Comparison of ENCODE assay signal across 9 mouse cellular contexts in genomic region chr10:12736861-12737835, GRCm38 (mm10).
DNase-seq lines count a peak whose midpoint lies in the region; ATAC-seq and TF ChIP-seq lines count a peak whose summit lies in the region.
"Had no signal": no experiment of that assay in that cellular context is flagged by ENCODE, and none has a peak within 500 bp of the region (broad histone marks: within the 10 kb centered on the region; RNA-seq: fewer than 3 reads in every experiment).

No protein-coding gene starts in this region.

- TF ChIP-seq CTCF in kidney, postnatal 0 days (IDR thresholded peaks at IDR 0.05; ENCODE audit: low read depth), result no peak

- DNase-seq in limb, embryonic 10.5 days (ENCODE audit: low spot score), result no peak
- peak; percentile 88 for DNase-seq in kidney, postnatal 0 days (ENCODE audit: low spot score)
- DNase-seq in retina, postnatal 1 day, result peak; percentile 67
- DNase-seq in urinary bladder, postnatal 4 days (ENCODE audit: low spot score in 2 of 2), result no peak
- no peak for DNase-seq in forebrain, embryonic 14.5 days (ENCODE audit: low spot score)
- DNase-seq in cerebellum, adult 11-12 months, result no peak

- no peaks in the 10 kb centered on the region for H3K27me3 ChIP-seq in limb, embryonic 12.5 days
- no peaks in the 10 kb centered on the region for H3K27me3 ChIP-seq in limb, embryonic 10.5 days (ENCODE audit: low read depth, poor library complexity, severe bottlenecking)
- H3K27me3 ChIP-seq in heart, embryonic 12.5 days (replicated peaks), result no peaks in the 10 kb centered on the region
- H3K27me3 ChIP-seq in kidney, postnatal 0 days (ENCODE audit: insufficient read depth, low read length), result no peaks in the 10 kb centered on the region
- no peaks in the 10 kb centered on the region for H3K27me3 ChIP-seq in forebrain, embryonic 14.5 days (replicated peaks; ENCODE audit: control insufficient read depth, insufficient read depth, low read length)

- H3K27ac ChIP-seq in limb, embryonic 12.5 days, result 0 out of 2 replicates have a peak overlapping the region, but pooled peaks have one; percentile 20
- H3K27ac ChIP-seq in limb, embryonic 10.5 days, result no peak overlapping the region
- H3K27ac ChIP-seq in heart, embryonic 12.5 days (ENCODE audit: poor library complexity, severe bottlenecking), result peak overlapping the region; percentile 52; the same call in 1 of the 2 replicates
- H3K27ac ChIP-seq in kidney, postnatal 0 days, result peak overlapping the region; percentile 76
- no peak overlapping the region for H3K27ac ChIP-seq in forebrain, embryonic 14.5 days (ENCODE audit: low read depth, low read length)
- H3K27ac ChIP-seq: liver, embryonic 14.5 days had no signal

- H3K9ac ChIP-seq in limb, embryonic 12.5 days (replicated peaks), result no peak overlapping the region
- no peak overlapping the region for H3K9ac ChIP-seq in heart, embryonic 12.5 days
- no peak overlapping the region for H3K9ac ChIP-seq in kidney, postnatal 0 days (ENCODE audit: low read depth, low read length)
- H3K9ac ChIP-seq in forebrain, embryonic 14.5 days (ENCODE audit: low read length), result no peak overlapping the region
- H3K9ac ChIP-seq: liver, embryonic 14.5 days had no signal

- H3K36me3 ChIP-seq in limb, embryonic 12.5 days, result peaks cover 42% of the 10 kb centered on the region
- H3K36me3 ChIP-seq in limb, embryonic 10.5 days, result peaks cover 49% of the 10 kb centered on the region
- peaks cover 48% of the 10 kb centered on the region for H3K36me3 ChIP-seq in heart, embryonic 12.5 days
- peaks cover 19% of the 10 kb centered on the region; the same call in 1 of the 2 replicates for H3K36me3 ChIP-seq in kidney, postnatal 0 days (ENCODE audit: insufficient read depth, low read length)
- H3K36me3 ChIP-seq in forebrain, embryonic 14.5 days (ENCODE audit: control insufficient read depth, insufficient read depth, low read length), result no peaks in the 10 kb centered on the region

- no peak for ATAC-seq in limb, embryonic 12.5 days (ENCODE audit: insufficient number of reproducible peaks, insufficient read depth, low FRiP score, low TSS enrichment, low read depth)
- peak; percentile 36; the same call in 1 of the 2 replicates for ATAC-seq in heart, embryonic 12.5 days (ENCODE audit: insufficient number of reproducible peaks, low FRiP score)
- peak; percentile 80; the same call in 1 of the 2 replicates for ATAC-seq in kidney, postnatal 0 days (replicated peaks; ENCODE audit: low FRiP score, low read depth)
- ATAC-seq in forebrain, embryonic 14.5 days, result no peak

- H3K4me1 ChIP-seq in limb, embryonic 12.5 days (replicated peaks), result peaks cover 8% of the 10 kb centered on the region
- H3K4me1 ChIP-seq in limb, embryonic 10.5 days, result peaks cover 6% of the 10 kb centered on the region; the same call in 1 of the 2 replicates
- H3K4me1 ChIP-seq in heart, embryonic 12.5 days (replicated peaks), result peaks cover 20% of the 10 kb centered on the region
- peaks cover 16% of the 10 kb centered on the region; the same call in 1 of the 2 replicates for H3K4me1 ChIP-seq in kidney, postnatal 0 days (replicated peaks; ENCODE audit: insufficient read depth, low read length)
- H3K4me1 ChIP-seq in forebrain, embryonic 14.5 days (ENCODE audit: control insufficient read depth, insufficient read depth, low read length), result no peaks in the 10 kb centered on the region

- no peak overlapping the region for H3K4me2 ChIP-seq in limb, embryonic 12.5 days
- no peak overlapping the region for H3K4me2 ChIP-seq in heart, embryonic 12.5 days
- peak overlapping the region; percentile 23 for H3K4me2 ChIP-seq in kidney, postnatal 0 days (ENCODE audit: low read length)
- no peak overlapping the region for H3K4me2 ChIP-seq in forebrain, embryonic 14.5 days (ENCODE audit: low read length)

- WGBS in limb, embryonic 12.5 days, result 69% methylated on average over 18 of the region's 18 CpGs
- 86% methylated on average over 18 of the region's 18 CpGs for WGBS in limb, embryonic 10.5 days
- WGBS in heart, embryonic 12.5 days, result 78% methylated on average over 18 of the region's 18 CpGs
- 16% methylated on average over 18 of the region's 18 CpGs for WGBS in kidney, postnatal 0 days
- 65% methylated on average over 18 of the region's 18 CpGs for WGBS in forebrain, embryonic 14.5 days

- no peaks in the 10 kb centered on the region; the same call in 1 of the 2 replicates for H3K9me3 ChIP-seq in limb, embryonic 12.5 days
- H3K9me3 ChIP-seq in limb, embryonic 10.5 days (replicated peaks), result no peaks in the 10 kb centered on the region
- peaks cover 4% of the 10 kb centered on the region; the same call in 1 of the 2 replicates for H3K9me3 ChIP-seq in heart, embryonic 12.5 days (replicated peaks)
- H3K9me3 ChIP-seq in kidney, postnatal 0 days (replicated peaks; ENCODE audit: low read length), result no peaks in the 10 kb centered on the region
- H3K9me3 ChIP-seq in forebrain, embryonic 14.5 days (replicated peaks; ENCODE audit: control insufficient read depth, low read length), result no peaks in the 10 kb centered on the region

- no peak overlapping the region for H3K4me3 ChIP-seq in limb, embryonic 12.5 days (replicated peaks)
- H3K4me3 ChIP-seq in limb, embryonic 10.5 days, result no peak overlapping the region
- no peak overlapping the region for H3K4me3 ChIP-seq in heart, embryonic 12.5 days
- H3K4me3 ChIP-seq in kidney, postnatal 0 days (replicated peaks; ENCODE audit: low read depth, low read length), result no peak overlapping the region
- H3K4me3 ChIP-seq in forebrain, embryonic 14.5 days (ENCODE audit: low read depth, low read length), result no peak overlapping the region

Comparison
In these comparisons a context has a peak if more than half of its experiments do, and no peak if none do; other contexts are left out.
1. H3K27ac ChIP-seq: peak in limb, embryonic 12.5 days (single experiment), heart, embryonic 12.5 days (single experiment) and kidney, postnatal 0 days (single experiment); none in limb, embryonic 10.5 days (single experiment) and forebrain, embryonic 14.5 days (single experiment).
2. ATAC-seq: peak in heart, embryonic 12.5 days (single experiment) and kidney, postnatal 0 days (single experiment); none in limb, embryonic 12.5 days (single experiment) and forebrain, embryonic 14.5 days (single experiment).
3. DNase-seq: peak in kidney, postnatal 0 days (single experiment) and retina, postnatal 1 day (single experiment); none in limb, embryonic 10.5 days (single experiment), urinary bladder, postnatal 4 days (0 of 2), forebrain, embryonic 14.5 days (single experiment) and cerebellum, adult 11-12 months (single experiment).